Mouse (Mus musculus): ENCODE results near the gene Pip4k2a.

DNA sequence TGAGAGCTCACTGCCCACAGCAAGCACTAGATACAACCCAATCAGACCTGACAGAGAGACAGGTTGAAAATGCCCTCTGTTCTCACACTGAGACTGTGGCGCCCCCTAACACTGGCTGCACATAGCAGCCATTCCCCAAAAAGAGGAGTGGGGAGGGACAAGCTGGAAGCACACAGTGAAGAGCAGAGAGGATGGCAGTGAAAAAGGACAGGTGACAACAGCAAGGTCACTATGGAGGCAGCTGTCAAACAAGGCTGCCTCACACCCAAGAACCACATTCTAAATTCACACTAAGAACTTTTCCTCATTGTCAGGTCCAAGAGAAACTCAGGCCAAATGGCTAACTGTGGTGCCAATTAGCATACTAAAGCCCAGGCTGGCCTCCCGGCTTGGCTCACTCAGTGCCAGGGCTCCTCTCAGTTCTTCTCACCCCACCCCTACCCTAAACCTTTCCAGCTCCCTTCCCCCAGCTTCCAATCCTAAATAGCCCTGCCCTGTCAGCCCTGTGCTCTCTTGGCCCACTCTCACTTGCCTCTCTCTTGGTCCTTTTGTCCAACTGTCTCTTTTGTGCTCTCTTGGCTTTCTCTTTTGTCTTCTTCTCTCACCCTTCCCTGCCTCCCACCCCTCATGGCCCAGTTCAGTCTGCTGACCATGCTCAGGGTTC lies 91.4 kb downstream of the Pip4k2a start:
- TF ChIP-seq CTCF (IDR thresholded peaks at IDR 0.05; ENCODE audit: control insufficient read depth, insufficient read depth, insufficient read length) = no peak
- no peak for TF ChIP-seq USF1 (IDR thresholded peaks at IDR 0.05; ENCODE audit: low read depth)
- TF ChIP-seq MYOD1 (IDR thresholded peaks at IDR 0.05; ENCODE audit: control insufficient read depth, insufficient read length, low read depth) = no peak
- TF ChIP-seq MAX (IDR thresholded peaks at IDR 0.05) = no peak
- no peak for TF ChIP-seq FOSL1 (IDR thresholded peaks at IDR 0.05; ENCODE audit: insufficient read depth, low read length, poor library complexity, severe bottlenecking)

Measured in C2C12 (cell line).